Mouse (Mus musculus) G1E-ER4 (cell line): ENCODE data around the gene Sult2b1. TPM values are rescaled to one million over a fixed set of nuclear protein-coding genes. Genes with fewer than 3 reads are reported as not detected.

ENCODE experiments used
- GATA1 ChIP-seq: IDR thresholded peaks from one replicate; pipeline ENCODE4 v1.8.0; 2012; ENCODE audit warnings: low read length, inconsistent platforms
- polyA plus RNA-seq: library from polyadenylated mRNA; stranded (reverse); fragments of >175 nt; gene quantifications from 2 replicates; pipeline ENCODE4 v1.2.3, GENCODE M21; 2012

The Sult2b1 gene
- polyA plus RNA-seq, 1 experiment, result not detected

DNA sequence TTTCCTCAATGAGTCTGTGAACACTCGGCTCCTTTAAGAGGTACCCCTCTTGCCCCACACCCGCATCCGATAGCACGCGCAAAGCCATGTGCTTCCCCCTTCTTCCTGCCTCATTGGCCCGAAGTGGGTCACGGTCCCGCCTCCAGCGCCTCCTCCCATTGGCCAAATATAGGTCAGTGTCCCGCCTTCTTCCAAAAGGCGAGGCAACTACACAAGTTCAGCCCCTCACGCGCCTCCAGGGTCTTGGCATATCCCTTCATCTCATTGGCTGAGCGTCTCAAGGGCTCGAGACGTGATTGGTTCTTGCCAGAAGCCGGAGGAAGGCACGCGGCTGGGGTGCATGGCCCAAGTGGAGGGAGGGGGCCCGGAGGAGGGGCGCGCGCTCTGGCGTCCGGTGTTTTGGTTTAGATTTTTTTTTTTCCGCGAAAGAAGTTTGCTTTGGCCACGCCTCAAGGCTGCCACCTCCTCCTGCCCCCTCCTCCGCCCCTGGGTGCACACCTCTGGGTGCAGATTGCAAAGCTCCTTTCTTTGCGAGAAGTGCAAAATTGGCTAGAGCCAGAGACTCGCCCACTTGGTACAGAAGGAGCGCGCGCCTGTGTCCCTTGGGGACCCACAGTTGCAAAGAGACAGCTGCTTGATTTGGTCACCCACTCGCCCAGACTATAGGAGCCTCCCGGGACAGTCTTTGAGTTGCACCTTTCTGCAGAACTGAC, 79.6 kb downstream of the Sult2b1 start, which contains the start of gene Dbp:
Gene Dbp (plus strand): TSS at position 359 of the 713 bp plus-strand sequence.
- no peak for TF ChIP-seq GATA1

DNA sequence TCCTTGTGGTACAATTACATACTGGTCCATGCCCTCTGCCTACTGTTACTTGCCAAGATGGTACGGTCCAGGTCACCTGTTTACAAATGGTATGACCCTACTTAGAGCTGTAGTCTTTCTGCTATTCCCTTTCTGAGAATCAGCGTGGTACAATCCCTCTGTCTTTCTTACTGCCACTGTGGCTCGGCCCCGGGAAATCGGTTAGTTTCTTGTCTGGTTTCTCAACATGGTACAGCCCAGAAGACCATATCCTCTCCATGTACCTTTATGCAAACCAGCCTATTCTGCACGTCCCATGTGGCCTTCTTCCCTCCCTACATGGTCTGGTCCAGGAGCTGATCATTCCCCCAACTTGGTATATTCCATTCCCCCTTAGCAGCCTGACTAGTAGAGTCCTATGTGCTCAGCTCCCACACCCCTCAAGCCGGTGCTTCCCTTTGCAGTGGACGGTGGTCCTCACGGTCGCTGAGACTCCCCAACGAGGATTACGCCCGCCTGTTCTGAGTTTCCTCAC, 80.4 kb downstream of the Sult2b1 start:
- no peak for TF ChIP-seq GATA1

DNA sequence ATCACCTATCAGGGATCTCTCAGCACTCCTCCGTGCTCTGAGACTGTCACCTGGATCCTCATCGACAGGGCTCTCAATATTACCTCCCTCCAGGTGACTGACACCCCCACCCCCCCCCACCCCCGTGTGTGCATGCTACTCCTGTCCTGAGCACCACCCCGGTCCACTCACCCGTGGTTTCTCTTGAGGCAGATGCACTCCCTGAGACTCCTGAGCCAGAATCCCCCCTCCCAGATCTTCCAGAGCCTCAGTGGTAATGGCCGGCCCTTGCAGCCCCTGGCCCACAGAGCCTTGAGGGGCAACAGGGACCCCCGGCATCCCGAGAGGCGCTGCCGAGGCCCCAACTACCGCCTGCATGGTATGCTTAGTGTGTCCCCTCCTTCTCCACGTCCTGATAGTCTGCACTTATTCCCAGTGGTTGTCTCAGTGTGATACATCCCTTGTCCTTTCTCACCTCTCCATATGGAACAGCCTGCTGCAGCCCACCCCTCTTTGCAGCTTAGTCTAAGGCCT, 80.9 kb downstream of the Sult2b1 start:
- no peak for TF ChIP-seq GATA1

DNA sequence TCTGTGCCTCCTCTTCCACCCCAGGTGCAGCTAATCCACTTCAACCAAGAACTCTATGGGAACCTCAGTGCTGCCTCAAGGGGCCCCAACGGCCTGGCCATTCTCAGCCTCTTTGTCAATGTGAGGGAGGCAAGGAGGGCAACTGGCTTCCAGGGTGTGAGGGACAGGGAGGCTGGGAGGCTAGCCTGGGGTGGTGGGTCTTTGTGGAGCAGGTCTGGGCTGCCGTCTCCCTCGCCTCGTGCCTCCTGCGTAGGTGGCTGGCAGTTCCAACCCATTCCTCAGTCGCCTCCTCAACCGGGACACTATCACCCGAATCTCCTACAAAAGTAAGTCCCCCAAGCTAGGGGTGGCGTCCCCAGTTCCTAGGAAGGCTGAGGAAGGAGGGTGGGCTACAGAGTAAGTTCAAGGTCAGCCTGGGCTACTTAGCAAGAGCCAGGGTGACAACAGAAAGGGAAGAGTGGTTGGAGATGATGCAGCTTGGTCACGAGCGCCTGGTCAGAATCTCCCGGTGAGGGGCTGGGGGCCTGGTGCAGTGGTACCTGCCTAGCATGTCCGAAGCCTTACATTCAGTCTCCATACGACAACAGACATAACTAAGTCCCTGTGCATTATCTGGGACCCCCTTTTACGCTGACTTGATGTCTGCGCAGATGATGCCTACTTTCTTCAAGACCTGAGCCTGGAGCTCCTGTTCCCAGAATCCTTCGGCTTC, 81.5 kb downstream of the Sult2b1 start:
- TF ChIP-seq GATA1, result no peak

DNA sequence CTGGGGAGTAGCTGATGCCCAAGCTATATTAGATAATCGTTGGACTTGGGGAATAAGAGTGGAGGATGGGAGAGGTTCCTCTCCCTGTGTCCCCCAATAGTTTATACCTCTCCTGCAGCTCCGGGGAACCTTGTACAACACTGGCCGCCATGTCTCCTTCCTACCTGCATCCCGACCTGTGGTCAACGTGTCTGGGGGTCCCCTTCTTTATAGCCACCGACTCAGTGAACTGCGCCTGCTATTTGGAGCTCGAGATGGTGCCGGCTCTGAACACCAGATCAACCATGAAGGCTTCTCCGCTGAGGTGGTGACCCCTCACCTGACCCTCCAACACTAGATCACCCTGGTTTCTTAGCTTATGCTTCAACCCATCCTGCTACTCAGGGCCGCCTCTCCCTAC, 82.2 kb downstream of the Sult2b1 start:
- no peak for TF ChIP-seq GATA1

DNA sequence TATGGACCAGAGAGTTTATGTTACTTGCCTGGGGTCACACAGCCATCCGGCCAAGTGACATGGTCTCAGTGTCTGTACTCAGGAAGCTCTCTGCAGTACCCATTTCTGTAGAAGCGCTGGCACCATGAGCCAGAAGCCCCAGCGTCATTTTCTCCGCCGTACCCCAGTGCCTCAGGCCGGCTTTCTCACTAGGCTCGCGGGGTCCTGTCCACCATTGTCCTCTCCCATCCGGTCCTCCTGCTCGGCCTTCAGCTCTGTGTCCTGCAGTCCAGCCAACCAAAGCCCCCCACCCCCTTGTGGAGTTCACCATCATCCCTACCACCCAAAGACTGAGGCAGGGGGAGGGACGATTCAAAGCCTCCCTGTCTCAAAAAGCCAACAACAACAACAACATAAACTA, 82.9 kb downstream of the Sult2b1 start:
- no peak for TF ChIP-seq GATA1

DNA sequence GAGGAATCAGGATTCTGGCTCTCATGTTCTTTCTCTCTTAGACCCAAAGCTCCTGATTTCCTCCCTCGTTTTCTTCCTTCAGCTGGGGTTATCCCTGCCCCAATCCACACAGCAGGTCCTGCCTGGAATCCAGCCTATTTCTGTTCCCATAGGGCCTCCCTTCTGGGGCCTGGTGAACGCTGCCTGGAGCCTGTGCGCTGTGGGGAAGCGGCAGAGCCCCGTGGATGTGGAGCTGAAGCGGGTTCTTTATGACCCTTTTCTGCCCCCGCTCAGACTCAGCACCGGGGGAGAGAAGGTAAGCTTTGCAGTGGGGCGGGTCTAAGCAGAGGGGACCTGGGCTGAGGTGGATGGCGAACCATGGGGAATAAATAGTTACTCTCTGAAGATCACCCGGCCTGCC, 83.4 kb downstream of the Sult2b1 start:
- TF ChIP-seq GATA1, result no peak

DNA sequence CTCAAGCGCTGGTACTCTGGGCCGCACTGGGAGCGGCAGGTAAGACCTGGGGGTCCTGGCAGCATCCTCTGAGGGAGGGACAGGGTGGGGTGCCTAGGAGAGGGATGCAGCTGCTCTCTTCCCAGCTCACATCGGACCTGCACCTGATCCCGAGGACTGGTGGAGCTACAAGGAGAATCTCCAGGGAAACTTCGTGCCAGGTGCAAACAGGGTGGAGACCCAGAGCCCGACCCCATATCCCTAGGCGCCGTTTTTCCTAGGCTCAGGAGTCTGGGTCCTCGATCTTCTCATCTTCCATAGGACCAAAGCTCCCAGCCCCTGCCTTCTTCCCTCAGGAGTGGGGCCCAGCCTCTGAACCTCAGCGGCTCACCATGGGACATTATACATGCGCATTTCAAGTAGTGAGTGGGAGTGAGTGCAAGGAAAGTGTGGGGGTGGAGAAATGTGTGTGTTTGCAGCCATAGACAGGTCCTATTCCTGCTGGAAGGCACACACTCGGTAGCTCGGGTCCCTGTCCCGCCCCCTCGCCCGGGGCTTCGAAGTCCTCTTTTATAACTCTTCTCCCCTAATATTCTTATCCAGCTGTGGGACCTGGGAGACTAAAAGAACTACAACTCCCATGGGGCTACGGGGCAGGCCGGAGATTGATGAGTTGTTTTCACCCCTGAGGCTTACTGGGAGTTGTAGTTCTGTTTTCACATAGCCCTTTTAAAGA, 84.0 kb downstream of the Sult2b1 start:
- no peak for TF ChIP-seq GATA1

DNA sequence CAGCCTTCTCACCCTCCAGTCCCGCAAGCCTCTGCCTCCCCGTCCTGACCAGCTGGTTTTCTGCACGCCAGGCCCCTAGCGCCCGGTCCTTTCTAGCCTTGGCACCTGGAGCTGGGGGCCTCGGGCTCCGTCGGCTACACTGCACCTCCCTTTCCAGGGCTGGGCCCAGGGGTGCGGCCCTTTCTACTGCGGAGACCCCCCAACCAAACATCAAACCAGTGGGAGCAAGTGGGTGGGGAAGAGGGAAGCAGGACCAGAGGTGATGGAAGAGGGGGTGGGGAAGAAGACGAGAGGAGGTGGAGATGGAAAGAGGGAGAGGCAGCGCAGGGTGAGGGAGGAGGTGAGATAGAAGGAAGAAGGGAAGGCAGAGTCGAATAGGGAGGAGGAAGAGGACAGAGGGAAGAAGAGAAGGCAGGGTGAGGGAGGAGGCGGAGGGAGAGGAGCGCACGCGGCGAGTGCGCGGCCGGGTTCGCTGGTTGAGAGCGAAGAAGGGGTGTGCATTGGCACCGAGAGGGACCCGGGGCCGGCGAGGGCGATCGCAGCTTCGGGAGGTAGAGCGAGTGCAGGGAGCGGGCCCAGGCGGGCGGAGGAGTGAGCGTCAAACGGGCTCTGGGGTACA, 84.8 kb downstream of the Sult2b1 start, which contains the start of gene Car11:
Gene Car11 (plus strand): TSS at position 321 of the 619 bp plus-strand sequence.
- TF ChIP-seq GATA1, result no peak

DNA sequence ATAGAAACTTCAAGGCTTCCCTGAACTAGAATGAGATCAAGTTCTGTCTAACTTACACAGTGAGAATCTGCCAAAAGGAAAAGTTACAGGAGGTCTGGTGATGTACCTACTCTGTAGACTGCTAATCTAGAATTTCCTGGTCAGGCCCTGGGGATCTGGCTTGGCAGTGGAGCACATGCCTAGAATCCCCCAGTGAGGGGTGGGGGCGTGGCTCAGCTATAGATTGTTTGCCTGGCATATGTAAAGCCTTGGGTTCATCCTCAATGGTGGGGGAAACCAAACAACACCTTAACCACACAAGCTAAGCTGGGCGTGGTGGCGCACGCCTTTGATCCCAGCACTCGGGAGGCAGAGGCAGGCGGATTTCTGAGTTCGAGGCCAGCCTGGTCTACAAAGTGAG, 86.6 kb downstream of the Sult2b1 start:
- no peak for TF ChIP-seq GATA1

DNA sequence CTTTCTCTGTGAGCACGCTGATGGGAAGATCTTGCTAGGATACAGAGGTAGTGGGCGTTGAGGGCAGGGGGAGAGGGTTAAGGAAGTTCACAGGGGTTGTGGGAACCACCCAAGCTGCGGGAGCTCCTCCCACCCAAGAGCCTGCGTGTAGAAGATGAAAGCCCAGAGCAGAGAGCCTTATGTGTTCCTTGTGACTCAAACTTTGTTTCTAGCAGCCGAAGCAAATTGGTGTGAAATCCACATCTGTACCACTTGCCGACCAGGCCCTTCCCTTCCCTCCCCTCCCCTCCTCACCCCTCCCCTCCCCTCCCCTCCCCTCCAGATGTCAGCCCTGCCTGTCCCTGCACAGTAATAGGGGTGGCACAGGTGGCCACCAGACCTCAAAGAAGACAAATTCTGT, 89.4 kb downstream of the Sult2b1 start:
- no peak for TF ChIP-seq GATA1

DNA sequence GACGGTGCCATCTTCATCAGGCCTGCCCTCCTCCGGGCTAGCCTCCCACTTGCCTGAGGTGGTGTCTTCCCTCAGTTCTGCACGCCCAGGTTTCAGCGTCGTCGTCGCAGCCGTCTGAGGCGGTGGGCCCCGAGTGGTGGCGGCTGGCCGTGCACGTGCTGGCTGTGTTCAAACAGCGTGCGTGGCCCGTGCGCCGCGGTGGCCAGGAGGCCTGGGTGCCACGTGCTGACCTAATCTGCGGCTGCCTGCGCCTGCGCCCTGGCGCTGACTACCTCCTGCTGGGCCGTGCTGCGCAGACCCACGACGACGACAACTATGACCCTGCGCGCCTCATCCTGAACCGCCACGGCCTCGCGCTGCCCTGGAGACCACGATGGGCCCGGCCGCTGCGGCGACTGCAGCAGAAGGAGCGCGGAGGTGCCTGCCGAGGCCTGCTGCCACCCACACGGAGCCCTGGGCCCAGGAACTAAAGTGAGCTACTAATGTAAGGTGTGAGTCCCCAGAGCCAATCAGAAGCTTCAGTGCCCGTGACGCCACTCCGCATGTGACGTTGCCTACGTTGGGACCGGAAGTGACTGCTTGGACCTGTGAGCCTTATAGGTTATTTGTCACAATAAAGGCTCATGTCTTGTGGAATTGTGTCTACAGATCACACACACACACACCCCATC, 90.4 kb downstream of the Sult2b1 start, which contains the start of gene Sec1:
Gene Sec1 (minus strand): TSS at position 482 of the 671 bp plus-strand sequence.
- no peak for TF ChIP-seq GATA1

DNA sequence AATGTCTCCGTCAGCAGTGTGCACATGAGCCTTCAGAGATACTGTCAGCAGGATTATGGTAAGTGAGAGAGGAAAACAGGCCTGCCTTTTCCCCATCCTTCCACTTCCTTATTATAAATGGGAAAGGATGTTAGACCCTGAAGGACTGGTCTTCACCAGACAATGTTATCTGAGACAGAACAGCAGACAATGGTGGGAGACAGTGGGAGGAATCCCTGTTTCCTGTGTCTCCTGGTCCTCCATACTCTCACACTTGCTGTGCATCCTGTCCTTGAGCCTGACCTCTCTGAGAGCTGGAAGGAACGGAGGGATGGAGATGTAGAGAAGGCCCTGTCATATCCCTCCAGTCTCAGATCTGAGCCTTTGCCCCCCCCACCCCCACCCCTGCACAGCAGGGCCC, 92.1 kb downstream of the Sult2b1 start:
- no peak for TF ChIP-seq GATA1

DNA sequence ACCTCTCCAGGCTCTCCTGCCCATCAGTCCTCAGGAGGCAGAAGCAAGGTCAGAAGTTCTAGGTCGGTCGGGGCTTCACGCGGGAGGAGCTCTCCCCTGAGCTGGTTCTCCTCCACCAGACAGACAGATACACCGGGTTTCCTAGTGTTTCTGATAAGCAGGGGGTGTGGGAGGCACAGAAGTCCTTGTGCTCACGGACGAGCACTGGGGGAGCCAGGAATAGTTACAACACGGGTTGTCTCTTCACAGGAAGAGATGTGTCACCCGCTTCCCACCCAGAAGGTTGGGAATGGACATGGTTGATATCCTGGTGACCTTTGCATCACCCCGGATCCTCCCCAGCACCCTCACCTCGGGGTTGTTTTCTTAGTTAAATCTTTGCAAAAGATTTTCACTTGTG, 94.7 kb downstream of the Sult2b1 start:
- TF ChIP-seq GATA1, result no peak

DNA sequence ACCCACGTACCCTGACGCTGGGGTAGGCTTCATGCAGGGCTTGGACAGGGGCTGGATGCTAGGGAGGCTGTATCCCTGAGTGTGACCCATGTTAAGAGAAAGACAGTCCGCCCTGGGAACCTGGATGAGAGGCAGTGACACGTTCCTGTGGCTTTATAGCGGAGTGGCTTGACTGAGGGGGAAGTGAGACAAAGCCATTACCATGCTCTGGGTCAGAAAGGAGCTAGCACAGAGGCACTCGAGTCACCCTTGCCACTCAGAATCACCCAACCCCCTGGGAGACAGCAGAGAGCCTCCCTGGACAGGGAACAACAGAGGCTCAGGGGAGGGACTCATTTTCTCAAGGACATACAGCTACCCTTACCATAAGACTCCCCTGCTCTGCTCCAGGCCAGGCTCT, 95.4 kb downstream of the Sult2b1 start:
- TF ChIP-seq GATA1, result no peak

DNA sequence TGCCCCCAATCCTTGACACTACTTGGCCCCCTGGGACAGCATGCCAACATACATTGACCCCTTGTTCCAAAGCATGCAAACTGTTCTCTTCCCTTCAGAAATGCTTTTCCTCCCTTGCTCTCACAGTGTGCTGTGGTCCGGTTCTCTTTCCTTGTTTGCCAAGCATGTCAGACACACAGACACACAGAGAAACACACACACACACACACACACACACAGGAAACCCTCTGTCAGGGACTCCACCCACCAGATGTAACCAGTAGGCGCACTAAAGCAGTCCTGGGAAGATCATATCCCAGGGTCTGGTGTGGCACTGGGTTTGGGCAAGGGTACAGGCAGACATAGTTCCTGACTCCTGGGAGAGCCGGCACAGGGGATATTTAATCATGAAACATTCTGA, 97.6 kb downstream of the Sult2b1 start:
- TF ChIP-seq GATA1, result no peak
